Mouse (Mus musculus): ENCODE measurements at regions not wholly inside any gene's neighbourhood (a gene's known extent, or its start where the extent isn't known, plus 50 kb on each side); places are given as distances from the start of the nearest gene placed in this dataset.

DNA sequence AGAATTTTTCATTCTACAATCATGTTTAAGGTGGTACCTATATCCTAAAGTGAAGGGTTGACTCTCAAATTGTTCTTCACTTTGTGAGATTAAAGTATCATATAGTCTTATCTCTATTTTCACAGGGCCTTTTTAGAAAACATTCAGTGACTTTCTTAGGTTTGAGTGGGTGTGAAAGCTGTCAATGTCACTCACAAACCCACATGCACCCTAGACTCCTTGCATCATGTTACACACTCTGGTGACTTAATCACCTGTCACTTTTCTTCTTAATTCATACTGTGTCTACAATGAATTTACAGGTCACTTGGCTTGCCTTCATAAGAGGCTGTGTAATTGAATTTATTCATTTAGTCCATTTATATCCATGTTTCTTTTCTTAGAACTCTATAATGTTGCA, 1026.8 kb upstream of the Alcam start:
- TF ChIP-seq CTCF (IDR thresholded peaks at IDR 0.05; ENCODE audit: low read depth) (no peak), EP300 (optimal IDR thresholded peaks at IDR 0.05) (no peak)
- H3K4me1 ChIP-seq (replicated peaks; ENCODE audit: control insufficient read depth, insufficient read depth): no peaks in the 10 kb centered on the region
- no peak for DNase-seq (ENCODE audit: low spot score)
- no peak overlapping the region for H3K9ac ChIP-seq (ENCODE audit: low read length)
- no peaks in the 10 kb centered on the region for H3K36me3 ChIP-seq (ENCODE audit: control insufficient read depth, insufficient read depth, low read length)
- H3K4me2 ChIP-seq (replicated peaks; ENCODE audit: low read depth): no peak overlapping the region
- no peak for ATAC-seq (ENCODE audit: low FRiP score, low TSS enrichment)
- H3K9me3 ChIP-seq (ENCODE audit: control insufficient read depth, low read length): no peaks in the 10 kb centered on the region
- no peak overlapping the region for H3K27ac ChIP-seq (replicated peaks)
- no peaks in the 10 kb centered on the region for H3K27me3 ChIP-seq (ENCODE audit: control insufficient read depth, insufficient read depth, low read length)
- H3K4me3 ChIP-seq (ENCODE audit: low read depth, low read length): no peak overlapping the region

DNA sequence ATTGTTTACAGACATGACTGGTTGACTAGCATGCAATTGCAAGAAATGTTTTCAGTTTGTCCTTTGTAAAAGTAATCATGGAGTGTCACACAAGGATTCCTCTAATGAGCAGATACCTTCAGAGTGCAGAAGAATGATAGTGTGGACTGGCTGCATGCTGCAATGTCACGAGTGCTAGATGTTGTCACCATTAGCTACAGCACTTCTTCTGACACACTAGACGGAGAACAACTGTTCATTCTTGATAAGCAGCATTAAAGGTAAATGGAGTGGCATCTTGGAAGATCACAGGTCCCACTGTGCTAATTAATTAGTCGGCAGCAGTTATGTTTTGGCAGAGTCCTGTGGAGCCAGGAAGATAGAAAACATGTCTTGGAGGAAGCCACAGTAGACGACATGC, 985.6 kb upstream of the Alcam start:
- TF ChIP-seq EP300 (optimal IDR thresholded peaks at IDR 0.05) (no peak), CTCF (IDR thresholded peaks at IDR 0.05; ENCODE audit: low read depth) (no peak)
- Histone ChIP-seq H3K9me3 (ENCODE audit: control insufficient read depth, low read length) (no peaks in the 10 kb centered on the region), H3K27ac (replicated peaks) (no peak overlapping the region), H3K9ac (ENCODE audit: low read length) (no peak overlapping the region), H3K27me3 (ENCODE audit: control insufficient read depth, insufficient read depth, low read length) (no peaks in the 10 kb centered on the region), H3K4me3 (ENCODE audit: low read depth, low read length) (no peak overlapping the region), H3K4me1 (replicated peaks; ENCODE audit: control insufficient read depth, insufficient read depth) (no peaks in the 10 kb centered on the region), H3K36me3 (ENCODE audit: control insufficient read depth, insufficient read depth, low read length) (no peaks in the 10 kb centered on the region), H3K4me2 (replicated peaks; ENCODE audit: low read depth) (no peak overlapping the region)
- ATAC-seq (ENCODE audit: low FRiP score, low TSS enrichment) (no peak), DNase-seq (ENCODE audit: low spot score) (no peak)
- 65% methylated on average over 4 of the region's 4 CpGs for WGBS

DNA sequence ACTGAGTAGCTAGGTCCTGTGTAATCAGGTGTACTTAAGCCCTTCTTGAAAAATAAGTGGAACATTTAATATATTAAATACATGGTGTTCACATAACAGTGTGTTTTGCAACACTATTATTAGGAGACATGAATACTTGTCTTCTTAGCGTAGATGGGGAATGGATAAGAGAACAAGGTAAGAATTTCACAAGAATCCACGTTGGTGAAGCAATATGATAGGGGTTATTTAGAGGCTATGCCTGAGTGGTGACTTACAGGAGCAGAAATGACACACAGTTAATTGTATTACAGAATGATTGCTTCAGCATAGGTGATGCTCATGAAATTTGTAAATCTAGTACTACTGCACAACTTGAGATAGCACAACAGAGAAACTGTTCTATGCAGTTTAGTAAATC, 964.5 kb upstream of the Alcam start:
- Histone ChIP-seq H3K27ac (replicated peaks) (no peak overlapping the region), H3K36me3 (ENCODE audit: control insufficient read depth, insufficient read depth, low read length) (no peaks in the 10 kb centered on the region), H3K9ac (ENCODE audit: low read length) (no peak overlapping the region), H3K9me3 (ENCODE audit: control insufficient read depth, low read length) (no peaks in the 10 kb centered on the region), H3K4me1 (replicated peaks; ENCODE audit: control insufficient read depth, insufficient read depth) (no peaks in the 10 kb centered on the region), H3K4me2 (replicated peaks; ENCODE audit: low read depth) (no peak overlapping the region), H3K4me3 (ENCODE audit: low read depth, low read length) (no peak overlapping the region), H3K27me3 (ENCODE audit: control insufficient read depth, insufficient read depth, low read length) (no peaks in the 10 kb centered on the region)
- DNase-seq (ENCODE audit: low spot score) (no peak), ATAC-seq (ENCODE audit: low FRiP score, low TSS enrichment) (no peak)
- 58% methylated on average over 2 of the region's 2 CpGs for WGBS
- TF ChIP-seq CTCF (IDR thresholded peaks at IDR 0.05; ENCODE audit: low read depth) (no peak), EP300 (optimal IDR thresholded peaks at IDR 0.05) (no peak)

DNA sequence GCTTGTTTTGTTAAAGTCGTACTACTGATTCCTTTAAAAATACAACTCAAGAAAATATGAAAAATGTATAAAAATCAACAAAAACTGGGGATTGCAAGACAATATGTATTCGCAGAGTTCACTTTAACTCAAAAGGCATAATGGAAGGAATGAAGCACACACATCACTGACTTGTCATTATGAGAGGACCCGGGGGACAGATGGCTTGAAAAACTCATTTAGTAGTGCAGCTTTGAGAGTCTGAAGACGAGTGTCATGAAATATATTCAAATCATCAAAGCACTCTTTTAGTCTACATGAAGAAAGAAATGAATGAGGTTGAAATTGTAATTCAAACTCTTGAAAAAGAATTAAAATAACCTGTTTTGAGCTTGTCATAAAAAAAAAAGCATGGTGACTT, 931.3 kb upstream of the Alcam start:
- no peak for TF ChIP-seq CTCF (IDR thresholded peaks at IDR 0.05; ENCODE audit: low read depth)
- TF ChIP-seq EP300 (optimal IDR thresholded peaks at IDR 0.05): no peak
- Histone ChIP-seq H3K4me1 (replicated peaks; ENCODE audit: control insufficient read depth, insufficient read depth) (no peaks in the 10 kb centered on the region), H3K36me3 (ENCODE audit: control insufficient read depth, insufficient read depth, low read length) (no peaks in the 10 kb centered on the region), H3K27me3 (ENCODE audit: control insufficient read depth, insufficient read depth, low read length) (no peaks in the 10 kb centered on the region), H3K27ac (replicated peaks) (no peak overlapping the region), H3K4me3 (ENCODE audit: low read depth, low read length) (no peak overlapping the region), H3K9me3 (ENCODE audit: control insufficient read depth, low read length) (no peaks in the 10 kb centered on the region), H3K4me2 (replicated peaks; ENCODE audit: low read depth) (no peak overlapping the region), H3K9ac (ENCODE audit: low read length) (no peak overlapping the region)
- 75% methylated on average over 4 of the region's 4 CpGs for WGBS
- DNase-seq (ENCODE audit: low spot score): no peak
- no peak for ATAC-seq (ENCODE audit: low FRiP score, low TSS enrichment)

DNA sequence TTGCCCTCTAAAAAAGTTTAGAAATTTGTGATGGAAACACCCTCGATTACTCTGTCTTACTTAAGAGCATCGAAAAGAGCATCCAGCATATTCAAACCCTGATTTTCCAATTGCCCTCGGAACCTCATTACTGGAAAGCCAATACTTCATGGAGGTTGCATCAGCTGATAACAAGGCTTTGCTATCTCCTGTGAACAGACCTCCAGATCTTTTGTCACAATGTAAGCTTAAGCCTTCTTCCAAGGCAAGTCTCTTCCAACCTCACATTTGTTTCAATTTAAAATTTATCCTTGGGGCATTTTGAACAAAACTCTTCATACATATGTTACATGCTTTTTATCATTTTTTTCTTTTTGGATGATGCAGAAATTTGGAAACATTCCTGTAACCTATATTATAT, 888.3 kb upstream of the Alcam start:
- Histone ChIP-seq H3K4me2 (replicated peaks; ENCODE audit: low read depth) (no peak overlapping the region), H3K27ac (replicated peaks) (no peak overlapping the region), H3K9ac (ENCODE audit: low read length) (no peak overlapping the region), H3K4me3 (ENCODE audit: low read depth, low read length) (no peak overlapping the region), H3K4me1 (replicated peaks; ENCODE audit: control insufficient read depth, insufficient read depth) (no peaks in the 10 kb centered on the region), H3K9me3 (ENCODE audit: control insufficient read depth, low read length) (no peaks in the 10 kb centered on the region), H3K36me3 (ENCODE audit: control insufficient read depth, insufficient read depth, low read length) (no peaks in the 10 kb centered on the region), H3K27me3 (ENCODE audit: control insufficient read depth, insufficient read depth, low read length) (no peaks in the 10 kb centered on the region)
- TF ChIP-seq EP300 (optimal IDR thresholded peaks at IDR 0.05) (no peak), CTCF (IDR thresholded peaks at IDR 0.05; ENCODE audit: low read depth) (no peak)
- ATAC-seq (ENCODE audit: low FRiP score, low TSS enrichment) (no peak), DNase-seq (ENCODE audit: low spot score) (no peak)
- WGBS: 82% methylated on average over 3 of the region's 3 CpGs

DNA sequence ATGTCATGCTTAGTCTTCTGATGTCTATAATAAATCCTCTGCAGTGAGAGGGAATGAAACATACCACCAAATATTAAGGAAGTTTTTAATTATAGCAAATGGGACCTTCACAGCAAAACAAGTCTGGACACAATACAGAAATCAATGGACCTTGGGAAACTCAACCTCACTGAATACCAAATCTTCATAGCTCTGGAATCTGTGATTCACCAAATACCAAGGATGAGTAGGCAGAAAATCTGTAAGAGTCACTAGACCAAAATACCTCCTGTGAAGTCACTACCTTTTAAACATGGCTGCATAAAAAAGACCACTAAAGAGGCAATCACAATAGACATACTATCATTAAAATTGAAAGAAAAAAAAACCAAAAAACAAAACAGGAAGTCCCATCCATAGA, 872.5 kb upstream of the Alcam start:
- ATAC-seq (ENCODE audit: low FRiP score, low TSS enrichment): no peak
- Histone ChIP-seq H3K27ac (replicated peaks) (no peak overlapping the region), H3K4me1 (replicated peaks; ENCODE audit: control insufficient read depth, insufficient read depth) (no peaks in the 10 kb centered on the region), H3K36me3 (ENCODE audit: control insufficient read depth, insufficient read depth, low read length) (no peaks in the 10 kb centered on the region), H3K4me2 (replicated peaks; ENCODE audit: low read depth) (no peak overlapping the region), H3K9me3 (ENCODE audit: control insufficient read depth, low read length) (no peaks in the 10 kb centered on the region), H3K9ac (ENCODE audit: low read length) (no peak overlapping the region), H3K27me3 (ENCODE audit: control insufficient read depth, insufficient read depth, low read length) (no peaks in the 10 kb centered on the region), H3K4me3 (ENCODE audit: low read depth, low read length) (no peak overlapping the region)
- TF ChIP-seq EP300 (optimal IDR thresholded peaks at IDR 0.05) (no peak), CTCF (IDR thresholded peaks at IDR 0.05; ENCODE audit: low read depth) (no peak)
- no peak for DNase-seq (ENCODE audit: low spot score)
